Mouse (Mus musculus) neutrophil, adult 59 days (primary cell): ENCODE data around the gene Higd1b. TPM values are rescaled to one million over a fixed set of nuclear protein-coding genes. Genes with fewer than 3 reads are reported as not detected.

Source experiments
- total RNA-seq, 2 experiments: library from RNA; stranded (reverse); gene quantifications; 1 replicate in 1 of 2; 2 replicates in 1 of 2; pipeline ENCODE4 v1.2.4; 2023

Higd1b gene
- total RNA-seq = not detected

DNA sequence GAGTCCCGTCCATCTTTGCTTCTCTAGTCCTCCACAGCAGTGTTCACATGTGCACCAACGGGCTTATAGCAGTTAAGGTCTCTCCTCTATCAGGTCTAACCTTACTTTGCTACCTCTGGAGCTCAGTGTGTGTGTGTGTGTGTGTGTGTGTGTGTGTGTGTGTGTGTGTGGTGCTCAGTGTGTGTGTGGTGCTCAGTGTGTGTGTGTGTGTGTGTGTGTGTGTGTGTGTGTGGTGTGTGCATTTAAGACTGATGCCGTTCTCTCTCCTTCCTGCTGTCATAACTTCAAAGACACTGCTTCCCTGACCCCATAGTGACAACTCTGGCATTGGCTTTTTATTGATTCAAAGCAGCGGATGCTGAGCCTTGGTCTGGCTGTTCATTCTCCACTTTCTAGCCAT lies at the start of gene Higd1b:
TSS of gene Higd1b (plus strand) at position 301 of the 400 bp plus-strand sequence.

DNA sequence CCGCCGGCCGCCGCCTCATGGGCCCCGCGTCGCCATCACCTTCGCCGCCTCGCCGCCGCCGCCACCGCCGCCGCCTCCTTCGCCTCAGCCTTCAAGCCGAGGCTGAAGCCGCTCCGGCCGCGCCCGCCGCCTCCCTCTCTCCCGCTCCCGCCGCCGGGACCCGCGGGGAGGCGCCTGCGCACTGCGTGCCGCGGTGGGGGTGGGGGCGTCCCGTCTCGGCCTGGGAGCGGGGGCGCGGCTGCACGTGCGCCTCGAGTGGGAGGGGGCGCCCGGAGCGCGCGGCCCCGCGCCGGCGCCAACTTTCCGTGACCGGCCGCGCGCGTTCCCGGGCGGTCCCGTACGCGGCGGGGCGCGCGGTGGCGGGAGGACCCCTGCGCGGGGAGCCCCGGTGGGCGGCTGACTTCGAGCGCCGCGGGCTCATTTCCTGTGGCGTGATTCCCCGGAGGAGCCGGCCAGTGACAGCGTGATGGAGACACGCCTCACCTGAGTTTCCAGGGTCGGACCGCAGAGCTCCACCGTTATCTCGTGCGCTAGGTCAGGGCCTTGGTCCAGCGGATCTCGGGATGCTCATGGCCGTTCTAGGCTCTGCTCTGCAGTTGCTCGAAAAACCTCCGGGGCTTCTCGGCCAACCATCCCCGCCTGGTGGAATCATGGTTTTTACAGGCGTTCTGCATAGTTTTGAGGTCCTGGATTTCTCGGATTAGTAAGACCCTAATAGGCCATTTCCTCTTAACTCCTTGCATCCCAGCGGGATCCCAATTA lies 16.4 kb upstream of the Higd1b start, which contains the start of gene Gjc1:
TSS of gene Gjc1 (minus strand) at position 680 of the 762 bp plus-strand sequence.

GRCm38 (mm10) chr11:102880585-102881313 lies 45.1 kb downstream of the Higd1b start, which contains the start of the genes Eftud2 and Ccdc103:
Gene Eftud2, minus strand, starts transcription at chr11:102880985.
Gene Ccdc103, plus strand, starts transcription at chr11:102881204.

GRCm38 (mm10) chr11:102884616-102885219 lies 49.1 kb downstream of the Higd1b start, which contains the start of gene Fam187a:
Gene Fam187a, plus strand, starts transcription at chr11:102885169.

Other genes starting within 250 kb of the Higd1b start
- not detected for gene Fzd2, start 231.5 kb upstream of the Higd1b start, total RNA-seq
- not detected for gene Meioc, start 172.1 kb upstream of the Higd1b start, total RNA-seq
- 10 to 100 TPM; 10.9 to 12.5 TPM for gene Ccdc43, start 138.1 kb upstream of the Higd1b start, total RNA-seq
- 1 to 10 TPM in 1 of 2 experiments, under 1 TPM in 1; 0.13 to 1.3 TPM for gene Adam11, start 74.4 kb upstream of the Higd1b start, total RNA-seq
- under 1 TPM in 1 of 2 experiments, not detected in 1; 0.16 TPM for gene Gjc1, start 16.1 kb upstream of the Higd1b start, total RNA-seq
- gene Eftud2, start 45.1 kb downstream of the Higd1b start, total RNA-seq = 10 to 100 TPM; 57.7 to 64.3 TPM
- under 1 TPM in 1 of 2 experiments, not detected in 1; 0.33 TPM for gene Ccdc103, start 45.4 kb downstream of the Higd1b start, total RNA-seq
- gene Fam187a, start 49.3 kb downstream of the Higd1b start, total RNA-seq = not detected
- 1 to 10 TPM in 1 of 2 experiments, under 1 TPM in 1; 0.18 to 2.4 TPM for gene Gfap, start 65.1 kb downstream of the Higd1b start, total RNA-seq
- gene Kif18b, start 89.3 kb downstream of the Higd1b start, total RNA-seq = 10 to 100 TPM; 30.0 to 31.3 TPM
- not detected for gene C1ql1, start 110.8 kb downstream of the Higd1b start, total RNA-seq
- 10 to 100 TPM; 55.5 to 73.7 TPM for gene Nmt1, start 192.3 kb downstream of the Higd1b start, total RNA-seq
- gene Dcakd, start 192.5 kb downstream of the Higd1b start, total RNA-seq = 10 to 100 TPM; 21.8 to 25.4 TPM